Mouse (Mus musculus): ENCODE results near the gene Dennd4a. TPM values are rescaled to one million over a fixed set of nuclear protein-coding genes. Genes with fewer than 3 reads are reported as not detected.

The Dennd4a gene
- total and polyA plus RNA-seq, 3 experiments: 22.6 to 41.1 (median 37.1) TPM

- Histone ChIP-seq H3K4me1 (ENCODE audit: control insufficient read depth in 1 of 2, insufficient read depth in 2 of 2) (no peaks in the 10 kb centered on the region), H3K9me3 (replicated peaks; ENCODE audit: low read length) (no peaks in the 10 kb centered on the region), H3K36me3 (replicated peaks in 1 of 2; ENCODE audit: control insufficient read depth in 1 of 2, insufficient read depth in 1 of 2, low read length in 1 of 2) (peaks cover 58 to 82% of the 10 kb centered on the region in 2 experiments), H3K27ac (ENCODE audit: insufficient read depth, low read depth) (no peak overlapping the region), H3K27me3 (replicated peaks) (no peaks in the 10 kb centered on the region), H3K4me2 (ENCODE audit: insufficient read depth, low read depth, poor library complexity, severe bottlenecking) (no peak overlapping the region), H3K79me2 (replicated peaks; ENCODE audit: control insufficient read depth, extremely low read depth, insufficient read depth, poor library complexity, severe bottlenecking) (peaks cover 11% of the 10 kb centered on the region), H3K4me3 (replicated peaks in 1 of 3; ENCODE audit: low read depth in 2 of 3, low read length in 2 of 3, poor library complexity in 1 of 3) (no peak overlapping the region), H3K9ac (ENCODE audit: insufficient read depth, low read depth) (no peak overlapping the region)
- TF ChIP-seq IRF4 (IDR thresholded peaks at IDR 0.05; ENCODE audit: low read depth, low read length) (no peak), NRF1 (IDR thresholded peaks at IDR 0.05; ENCODE audit: low read depth, low read length) (no peak), MAZ (IDR thresholded peaks at IDR 0.05; ENCODE audit: low read depth, low read length) (no peak), RCOR1 (conservative IDR thresholded peaks at IDR 0.05; ENCODE audit: low read depth, low read length) (no peak), POLR2AphosphoS2 (IDR thresholded peaks at IDR 0.05; ENCODE audit: low read depth, low read length) (no peak), USF2 (conservative IDR thresholded peaks at IDR 0.05; ENCODE audit: low read depth, low read length) (no peak), JUN (IDR thresholded peaks at IDR 0.05; ENCODE audit: insufficient read depth, low read depth, low read length) (no peak), ZMIZ1 (IDR thresholded peaks at IDR 0.05; ENCODE audit: low read depth, low read length) (no peak), ZNF384 (IDR thresholded peaks at IDR 0.05; ENCODE audit: low read depth, low read length) (no peak), TBP (conservative IDR thresholded peaks at IDR 0.05; ENCODE audit: low read depth, low read length) (no peak), MAFK (IDR thresholded peaks at IDR 0.05; ENCODE audit: insufficient replicate concordance, low read length) (no peak), ETS1 (conservative IDR thresholded peaks at IDR 0.05; ENCODE audit: low read depth, low read length) (no peak), CHD1 (IDR thresholded peaks at IDR 0.05; ENCODE audit: low read depth, low read length) (no peak), TCF12 (IDR thresholded peaks at IDR 0.05; ENCODE audit: low read depth, low read length) (no peak), BHLHE40 (IDR thresholded peaks at IDR 0.05; ENCODE audit: low read depth, low read length) (no peak), ZKSCAN1 (IDR thresholded peaks at IDR 0.05; ENCODE audit: borderline replicate concordance, low read depth, low read length) (no peak), GABPA (IDR thresholded peaks at IDR 0.05; ENCODE audit: insufficient replicate concordance, low read depth, low read length) (no peak), PAX5 (IDR thresholded peaks at IDR 0.05; ENCODE audit: low read length) (no peak), HCFC1 (IDR thresholded peaks at IDR 0.05; ENCODE audit: low read depth, low read length) (no peak)
- DNase-seq (ENCODE audit: extremely low read depth): no peak
- dilution Hi-C loops (cut with MboI; ENCODE audit: extremely low pct_ligation_motif_present, extremely low pct_unique_long_range_greater_than_20kb, low sequenced_read_pairs): no loop called here
- in situ Hi-C loops (cut with MboI; ENCODE audit: low pct_ligation_motif_present, low pct_unique_long_range_greater_than_20kb, low sequenced_read_pairs): no loop called here
Measured at GRCm38 (mm10) chr9:64904917-64905640, 93.9 kb downstream of the Dennd4a start.

- Histone ChIP-seq H3K79me2 (replicated peaks; ENCODE audit: control insufficient read depth, extremely low read depth, insufficient read depth, poor library complexity, severe bottlenecking) (peaks cover 4% of the 10 kb centered on the region), H3K4me1 (ENCODE audit: control insufficient read depth in 1 of 2, insufficient read depth in 2 of 2) (no peaks in the 10 kb centered on the region), H3K9me3 (replicated peaks; ENCODE audit: low read length) (no peaks in the 10 kb centered on the region), H3K9ac (ENCODE audit: insufficient read depth, low read depth) (no peak overlapping the region), H3K27me3 (replicated peaks) (no peaks in the 10 kb centered on the region), H3K36me3 (replicated peaks in 1 of 2; ENCODE audit: control insufficient read depth in 1 of 2, insufficient read depth in 1 of 2, low read length in 1 of 2) (peaks cover 63 to 88% of the 10 kb centered on the region in 2 experiments), H3K27ac (ENCODE audit: insufficient read depth, low read depth) (no peak overlapping the region), H3K4me3 (replicated peaks in 1 of 3; ENCODE audit: low read depth in 2 of 3, low read length in 2 of 3, poor library complexity in 1 of 3) (no peak overlapping the region), H3K4me2 (ENCODE audit: insufficient read depth, low read depth, poor library complexity, severe bottlenecking) (no peak overlapping the region)
- in situ Hi-C loops (cut with MboI; ENCODE audit: low pct_ligation_motif_present, low pct_unique_long_range_greater_than_20kb, low sequenced_read_pairs) (no loop called here), dilution Hi-C loops (cut with MboI; ENCODE audit: extremely low pct_ligation_motif_present, extremely low pct_unique_long_range_greater_than_20kb, low sequenced_read_pairs) (no loop called here)
- TF ChIP-seq MAFK (IDR thresholded peaks at IDR 0.05; ENCODE audit: insufficient replicate concordance, low read length) (no peak), RAD21 (IDR thresholded peaks at IDR 0.05; ENCODE audit: low read depth, low read length) (no peak), MXI1 (IDR thresholded peaks at IDR 0.05; ENCODE audit: low read depth, low read length) (no peak), ZC3H11A (IDR thresholded peaks at IDR 0.05; ENCODE audit: low read depth, low read length) (no peak), GABPA (IDR thresholded peaks at IDR 0.05; ENCODE audit: insufficient replicate concordance, low read depth, low read length) (no peak), ZKSCAN1 (IDR thresholded peaks at IDR 0.05; ENCODE audit: borderline replicate concordance, low read depth, low read length) (no peak), SMC3 (IDR thresholded peaks at IDR 0.05; ENCODE audit: low read depth, low read length) (no peak), ETS1 (conservative IDR thresholded peaks at IDR 0.05; ENCODE audit: low read depth, low read length) (no peak), E2F4 (IDR thresholded peaks at IDR 0.05; ENCODE audit: insufficient replicate concordance, low read depth, low read length) (no peak), EP300 (IDR thresholded peaks at IDR 0.05; ENCODE audit: low read length) (no peak), NELFE (IDR thresholded peaks at IDR 0.05; ENCODE audit: low read depth, low read length) (no peak), USF1 (IDR thresholded peaks at IDR 0.05; ENCODE audit: low read depth, low read length) (no peak), RCOR1 (conservative IDR thresholded peaks at IDR 0.05; ENCODE audit: low read depth, low read length) (no peak)
- DNase-seq (ENCODE audit: extremely low read depth): no peak
Measured at GRCm38 (mm10) chr9:64907441-64907840, 96.3 kb downstream of the Dennd4a start.

Data from CH12.LX (cell line).